ENCODE assay signal across 17 mouse cellular contexts in the genomic region with DNA sequence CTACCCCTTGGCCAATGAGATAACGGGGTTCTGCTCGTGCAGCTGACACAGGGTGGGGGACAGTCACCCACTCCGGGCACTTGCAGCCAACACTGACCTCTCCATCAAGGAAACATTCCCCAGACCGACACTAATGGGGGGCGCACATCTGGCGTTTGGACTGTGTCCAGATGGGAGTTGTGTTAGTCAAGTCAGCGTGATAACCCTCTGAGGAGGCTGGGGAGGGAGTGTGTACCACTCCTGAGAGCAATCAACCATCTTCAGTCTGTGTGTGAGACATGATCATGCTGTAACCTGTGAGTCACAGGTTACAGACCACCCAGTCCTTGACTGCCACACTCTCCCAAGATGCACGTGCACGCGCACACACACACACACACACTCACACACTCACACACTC.
DNase-seq lines count a peak whose midpoint lies in the region; ATAC-seq and TF ChIP-seq lines count a peak whose summit lies in the region.
"Had no signal": no experiment of that assay in that cellular context is flagged by ENCODE, and none has a peak within 500 bp of the region (broad histone marks: within the 10 kb centered on the region; RNA-seq: fewer than 3 reads in every experiment).

No protein-coding gene starts in this region.

- ATAC-seq in intestine, embryonic 14.5 days (replicated peaks; ENCODE audit: low FRiP score, low TSS enrichment, low read depth): peak; percentile 69; the same call in 1 of the 2 replicates
- ATAC-seq in intestine, postnatal 0 days: no peak
- ATAC-seq in stomach, embryonic 15.5 days (ENCODE audit: insufficient read depth, low FRiP score, low read depth): peak; percentile 54; the same call in 1 of the 2 replicates
- ATAC-seq: inflammation-experienced regulatory T-cells, adult 6 months had no signal

- peaks cover 22% of the 10 kb centered on the region for H3K4me1 ChIP-seq in intestine, embryonic 14.5 days (replicated peaks; ENCODE audit: control insufficient read depth, insufficient read depth, low read length)
- 0 out of 2 replicates have a peak, but pooled peaks cover 5% of the 10 kb centered on the region for H3K4me1 ChIP-seq in intestine, postnatal 0 days (replicated peaks; ENCODE audit: control insufficient read depth, insufficient read depth, low read length)
- H3K4me1 ChIP-seq in stomach, embryonic 15.5 days: peaks cover 16% of the 10 kb centered on the region

- DNase-seq in embryo, embryonic 10.5 days (ENCODE audit: low spot score): peak; percentile 43
- no peak for DNase-seq in embryo, embryonic 9.5 days (ENCODE audit: extremely low spot score)
- DNase-seq in intestine, embryonic 14.5 days (ENCODE audit: low spot score): no peak
- peak; percentile 22 for DNase-seq in lung, postnatal 10 days
- no peak for DNase-seq in lung, adult 18-20 months
- DNase-seq in cerebellum, adult 9-11 months: no peak
- DNase-seq: adrenal gland, adult 8-10 months; cerebellum, adult 18-20 months; gastrocnemius, adult 2 months; right cerebral cortex, postnatal 4 days had no signal

- H3K4me2 ChIP-seq in intestine, embryonic 14.5 days (ENCODE audit: low read length): no peak overlapping the region
- H3K4me2 ChIP-seq in intestine, postnatal 0 days (replicated peaks; ENCODE audit: low read depth): no peak overlapping the region
- no peak overlapping the region for H3K4me2 ChIP-seq in stomach, embryonic 15.5 days
- H3K4me2 ChIP-seq: embryonic facial prominence, embryonic 15.5 days; hindbrain, embryonic 12.5 days had no signal

- H3K27ac ChIP-seq in intestine, embryonic 14.5 days (ENCODE audit: low read depth): no peak overlapping the region
- H3K27ac ChIP-seq in intestine, postnatal 0 days (ENCODE audit: low read depth, low read length): no peak overlapping the region
- H3K27ac ChIP-seq in stomach, embryonic 15.5 days: no peak overlapping the region
- H3K27ac ChIP-seq: embryonic facial prominence, embryonic 15.5 days; forebrain, embryonic 10.5 days; gastrocnemius, adult 2 months; hindbrain, embryonic 12.5 days; midbrain, embryonic 10.5 days had no signal

- TF ChIP-seq CTCF in intestine, postnatal 0 days (IDR thresholded peaks at IDR 0.05; ENCODE audit: low read depth): no peak

- no peak overlapping the region for H3K9ac ChIP-seq in intestine, embryonic 14.5 days (ENCODE audit: low read length)
- H3K9ac ChIP-seq in intestine, postnatal 0 days (ENCODE audit: low read depth, low read length): no peak overlapping the region
- no peak overlapping the region for H3K9ac ChIP-seq in stomach, embryonic 15.5 days
- H3K9ac ChIP-seq: embryonic facial prominence, embryonic 15.5 days; hindbrain, embryonic 12.5 days had no signal

- WGBS in intestine, embryonic 14.5 days: 29% methylated on average over 10 of the region's 10 CpGs
- WGBS in intestine, postnatal 0 days: 44% methylated on average over 10 of the region's 10 CpGs
- 41% methylated on average over 10 of the region's 10 CpGs for WGBS in stomach, embryonic 15.5 days

- no peak overlapping the region for H3K4me3 ChIP-seq in intestine, embryonic 14.5 days (ENCODE audit: low read depth, low read length)
- no peak overlapping the region for H3K4me3 ChIP-seq in intestine, postnatal 0 days (ENCODE audit: low read depth, low read length)
- no peak overlapping the region for H3K4me3 ChIP-seq in stomach, embryonic 15.5 days (replicated peaks)
- H3K4me3 ChIP-seq: embryonic facial prominence, embryonic 15.5 days; forebrain, embryonic 10.5 days; gastrocnemius, adult 2 months; hindbrain, embryonic 12.5 days; midbrain, embryonic 10.5 days had no signal

- H3K27me3 ChIP-seq in intestine, embryonic 14.5 days (replicated peaks; ENCODE audit: control insufficient read depth, insufficient read depth, low read length): 0 out of 2 replicates have a peak, but pooled peaks cover 4% of the 10 kb centered on the region
- no peaks in the 10 kb centered on the region for H3K27me3 ChIP-seq in intestine, postnatal 0 days (replicated peaks; ENCODE audit: control insufficient read depth, insufficient read depth, low read length)
- no peaks in the 10 kb centered on the region for H3K27me3 ChIP-seq in stomach, embryonic 15.5 days (replicated peaks)
- H3K27me3 ChIP-seq: hindbrain, embryonic 12.5 days had no signal

- H3K36me3 ChIP-seq in intestine, embryonic 14.5 days (ENCODE audit: control insufficient read depth, insufficient read depth, low read length): no peaks in the 10 kb centered on the region
- H3K36me3 ChIP-seq in intestine, postnatal 0 days (ENCODE audit: control insufficient read depth, insufficient read depth): no peaks in the 10 kb centered on the region
- H3K36me3 ChIP-seq in stomach, embryonic 15.5 days: no peaks in the 10 kb centered on the region
- H3K36me3 ChIP-seq: embryonic facial prominence, embryonic 15.5 days; forebrain, embryonic 10.5 days; hindbrain, embryonic 12.5 days; midbrain, embryonic 10.5 days had no signal

- H3K9me3 ChIP-seq in intestine, embryonic 14.5 days (ENCODE audit: control insufficient read depth, low read length): no peaks in the 10 kb centered on the region
- no peaks in the 10 kb centered on the region for H3K9me3 ChIP-seq in intestine, postnatal 0 days (ENCODE audit: control insufficient read depth)
- no peaks in the 10 kb centered on the region for H3K9me3 ChIP-seq in stomach, embryonic 15.5 days
- H3K9me3 ChIP-seq: embryonic facial prominence, embryonic 15.5 days; forebrain, embryonic 10.5 days; hindbrain, embryonic 12.5 days; midbrain, embryonic 10.5 days had no signal

Comparison
In these comparisons a context has a peak if more than half of its experiments do, and no peak if none do; other contexts are left out.
1. DNase-seq: peak in embryo, embryonic 10.5 days (single experiment) and lung, postnatal 10 days (single experiment); none in embryo, embryonic 9.5 days (single experiment), intestine, embryonic 14.5 days (single experiment), lung, adult 18-20 months (0 of 2) and cerebellum, adult 9-11 months (single experiment).